Mouse (Mus musculus): ENCODE results near the gene Cd151. TPM values are rescaled to one million over a fixed set of nuclear protein-coding genes. Genes with fewer than 3 reads are reported as not detected.

Cd151 gene
- total and polyA plus RNA-seq, 3 experiments: 272 to 395 (median 334) TPM

DNA sequence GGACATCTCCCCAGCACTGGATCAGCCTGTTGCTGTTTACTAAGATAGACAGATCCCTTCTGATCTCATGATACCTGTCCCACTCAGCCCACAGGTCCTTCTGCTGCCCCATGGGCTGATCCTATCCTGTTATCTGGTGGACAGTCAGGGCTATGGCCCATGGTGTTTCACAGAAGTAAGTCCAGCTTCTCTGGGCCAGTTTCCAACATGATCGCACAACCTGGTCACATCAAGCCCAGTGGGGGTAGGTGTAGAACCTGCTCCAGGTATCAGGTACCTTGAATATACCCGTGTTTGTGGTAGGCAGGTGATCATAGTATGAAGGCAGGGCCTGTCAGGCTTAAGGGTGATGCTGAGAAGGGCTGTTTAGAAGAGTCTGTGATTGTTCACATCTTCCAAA is 28.2 kb downstream of the Cd151 start:
- peaks cover 1% of the 10 kb centered on the region; the same call in 1 of the 2 replicates for H3K4me1 ChIP-seq (ENCODE audit: control insufficient read depth, insufficient read depth, low read length)
- no peak overlapping the region for H3K27ac ChIP-seq
- H3K4me3 ChIP-seq: no peak overlapping the region
- no peaks in the 10 kb centered on the region for H3K79me2 ChIP-seq (replicated peaks; ENCODE audit: control insufficient read depth, insufficient read depth, low read length)
- TF ChIP-seq CTCF (IDR thresholded peaks at IDR 0.05): no peak
- no peak for TF ChIP-seq POLR2A (IDR thresholded peaks at IDR 0.05; ENCODE audit: insufficient read depth, low read depth, low read length)
- TF ChIP-seq EP300 (IDR thresholded peaks at IDR 0.05; ENCODE audit: insufficient read depth, low read depth, low read length): no peak
- no peaks in the 10 kb centered on the region for H3K27me3 ChIP-seq (ENCODE audit: control insufficient read depth, insufficient read depth, low read length)
- intact Hi-C loops (cut with DNase I): no loop called here
- no peak for DNase-seq
- no peak overlapping the region for H3K9ac ChIP-seq (ENCODE audit: low read depth, low read length)
- 91% methylated on average over 2 of the region's 2 CpGs for WGBS
- no peaks in the 10 kb centered on the region; the same call in 1 of the 2 replicates for H3K36me3 ChIP-seq (ENCODE audit: control insufficient read depth, insufficient read depth, low read length)

DNA sequence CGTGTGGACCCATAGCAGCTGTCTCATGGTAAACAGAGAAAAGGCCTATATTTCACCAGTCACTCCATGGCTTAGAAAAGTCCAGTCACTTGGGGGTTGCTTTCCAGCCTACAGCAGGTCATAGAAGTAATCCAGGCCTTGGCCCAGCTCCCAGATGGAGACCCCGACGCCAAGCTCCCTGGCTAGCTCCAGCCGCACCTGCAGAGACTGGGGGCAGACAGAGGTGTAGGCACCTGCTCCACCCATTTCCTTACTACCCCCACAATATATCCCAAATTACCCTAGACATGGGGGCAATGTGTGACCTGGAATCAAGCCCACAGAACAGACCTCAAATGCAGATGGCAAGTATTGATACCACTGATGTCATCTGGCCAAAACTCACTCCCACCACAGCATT is 28.7 kb downstream of the Cd151 start:
- no peak for DNase-seq
- no peak overlapping the region for H3K9ac ChIP-seq (ENCODE audit: low read depth, low read length)
- intact Hi-C loops (cut with DNase I): no loop called here
- H3K27me3 ChIP-seq (ENCODE audit: control insufficient read depth, insufficient read depth, low read length): no peaks in the 10 kb centered on the region
- no peak overlapping the region for H3K4me3 ChIP-seq
- peaks cover 1% of the 10 kb centered on the region; the same call in 1 of the 2 replicates for H3K4me1 ChIP-seq (ENCODE audit: control insufficient read depth, insufficient read depth, low read length)
- H3K36me3 ChIP-seq (ENCODE audit: control insufficient read depth, insufficient read depth, low read length): no peaks in the 10 kb centered on the region
- WGBS: 78% methylated on average over 4 of the region's 4 CpGs
- TF ChIP-seq POLR2A (IDR thresholded peaks at IDR 0.05; ENCODE audit: insufficient read depth, low read depth, low read length) (no peak), EP300 (IDR thresholded peaks at IDR 0.05; ENCODE audit: insufficient read depth, low read depth, low read length) (no peak), CTCF (IDR thresholded peaks at IDR 0.05) (no peak)
- no peak overlapping the region for H3K27ac ChIP-seq
- H3K79me2 ChIP-seq (replicated peaks; ENCODE audit: control insufficient read depth, insufficient read depth, low read length): no peaks in the 10 kb centered on the region

DNA sequence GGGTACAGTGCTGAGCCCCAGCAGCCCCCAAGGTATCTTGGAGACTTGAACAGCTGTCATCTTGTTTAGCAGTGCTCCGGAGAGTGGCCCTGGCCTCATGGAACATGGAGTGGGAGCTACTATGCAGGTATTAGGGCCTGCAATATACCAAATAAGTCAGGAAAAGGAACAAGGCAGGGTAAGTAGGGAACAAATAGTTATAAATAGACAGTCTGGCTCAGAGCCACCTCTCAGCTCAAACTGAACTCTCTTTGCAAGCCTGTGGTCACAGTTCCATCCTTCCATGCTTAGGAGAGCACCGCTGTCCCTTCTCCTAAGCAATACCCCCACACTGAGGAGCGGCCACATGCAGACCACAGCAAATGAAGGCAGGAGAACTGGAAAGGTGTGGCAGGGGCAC is 30.4 kb downstream of the Cd151 start:
- Histone ChIP-seq H3K9ac (ENCODE audit: low read depth, low read length) (no peak overlapping the region), H3K4me1 (ENCODE audit: control insufficient read depth, insufficient read depth, low read length) (peaks cover 1% of the 10 kb centered on the region; the same call in 1 of the 2 replicates), H3K27ac (peak overlapping the region; percentile 61), H3K79me2 (replicated peaks; ENCODE audit: control insufficient read depth, insufficient read depth, low read length) (no peaks in the 10 kb centered on the region), H3K36me3 (ENCODE audit: control insufficient read depth, insufficient read depth, low read length) (no peaks in the 10 kb centered on the region), H3K27me3 (ENCODE audit: control insufficient read depth, insufficient read depth, low read length) (no peaks in the 10 kb centered on the region), H3K4me3 (no peak overlapping the region)
- no peak for DNase-seq
- intact Hi-C loops (cut with DNase I): no loop called here
- 56% methylated on average over 3 of the region's 3 CpGs for WGBS
- TF ChIP-seq POLR2A (IDR thresholded peaks at IDR 0.05; ENCODE audit: insufficient read depth, low read depth, low read length) (no peak), CTCF (IDR thresholded peaks at IDR 0.05) (no peak), EP300 (IDR thresholded peaks at IDR 0.05; ENCODE audit: insufficient read depth, low read depth, low read length) (no peak)

DNA sequence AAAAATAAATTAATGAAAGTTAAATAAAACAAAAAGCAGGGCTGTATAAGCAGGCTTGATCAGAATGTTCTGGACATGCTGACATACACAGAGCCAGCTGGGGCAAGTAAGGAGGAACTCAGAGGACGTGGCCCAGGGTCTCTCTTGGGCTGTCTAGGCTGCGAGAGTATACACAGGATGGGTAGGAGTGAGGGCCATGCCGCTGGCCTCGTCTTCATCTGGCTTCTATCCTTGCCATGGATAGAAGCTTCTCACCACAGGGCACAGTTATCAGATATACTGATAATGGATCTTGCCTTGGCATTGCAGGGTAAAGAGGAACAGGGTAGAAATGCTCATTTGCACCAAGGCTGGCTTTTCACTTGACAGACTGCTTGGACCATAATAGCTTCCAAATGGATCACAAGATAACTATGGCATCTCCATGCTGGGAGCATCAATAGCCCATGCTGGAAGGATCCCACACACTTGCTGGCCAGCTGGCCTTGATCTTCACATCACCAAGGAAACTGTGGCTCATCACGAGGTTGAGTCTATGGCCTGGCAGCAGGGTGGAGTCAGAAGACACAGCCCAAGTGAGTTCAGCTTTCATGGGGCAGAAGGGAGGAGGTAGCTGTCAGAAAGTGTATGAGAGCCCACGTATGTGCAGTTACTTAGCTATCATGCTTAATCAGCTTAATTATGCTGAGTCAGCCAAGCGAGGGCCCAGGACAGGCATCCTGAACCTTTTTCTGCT is 34.8 kb downstream of the Cd151 start:
- Histone ChIP-seq H3K4me1 (ENCODE audit: control insufficient read depth, insufficient read depth, low read length) (peaks cover 1% of the 10 kb centered on the region; the same call in 1 of the 2 replicates), H3K27ac (no peak overlapping the region), H3K79me2 (replicated peaks; ENCODE audit: control insufficient read depth, insufficient read depth, low read length) (no peaks in the 10 kb centered on the region), H3K4me3 (no peak overlapping the region), H3K27me3 (ENCODE audit: control insufficient read depth, insufficient read depth, low read length) (no peaks in the 10 kb centered on the region), H3K9ac (ENCODE audit: low read depth, low read length) (no peak overlapping the region), H3K36me3 (ENCODE audit: control insufficient read depth, insufficient read depth, low read length) (no peaks in the 10 kb centered on the region)
- DNase-seq: no peak
- intact Hi-C loops (cut with DNase I): no loop called here
- TF ChIP-seq POLR2A (IDR thresholded peaks at IDR 0.05; ENCODE audit: insufficient read depth, low read depth, low read length): no peak
- no peak for TF ChIP-seq EP300 (IDR thresholded peaks at IDR 0.05; ENCODE audit: insufficient read depth, low read depth, low read length)
- TF ChIP-seq CTCF (IDR thresholded peaks at IDR 0.05): no peak
- 88% methylated on average over 7 of the region's 7 CpGs for WGBS

DNA sequence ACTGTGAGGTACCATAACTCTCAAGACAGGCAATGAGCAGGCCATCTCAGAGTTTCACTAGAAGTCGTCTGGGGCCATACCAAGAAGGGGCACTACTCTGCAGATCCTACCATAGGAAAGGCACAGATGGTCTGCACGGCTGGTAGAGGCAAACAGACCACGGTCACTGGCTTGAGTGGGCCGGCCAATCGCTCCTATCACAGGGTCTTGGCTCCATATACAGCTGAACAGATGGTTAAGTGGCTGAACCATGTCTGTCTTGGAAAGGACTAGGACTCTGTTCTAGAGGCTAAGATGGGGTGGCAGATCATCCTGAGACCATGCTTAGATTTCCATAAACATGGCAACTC is 35.3 kb downstream of the Cd151 start:
- DNase-seq: no peak
- TF ChIP-seq CTCF (IDR thresholded peaks at IDR 0.05) (no peak), EP300 (IDR thresholded peaks at IDR 0.05; ENCODE audit: insufficient read depth, low read depth, low read length) (no peak), POLR2A (IDR thresholded peaks at IDR 0.05; ENCODE audit: insufficient read depth, low read depth, low read length) (no peak)
- no peak overlapping the region for H3K9ac ChIP-seq (ENCODE audit: low read depth, low read length)
- no peaks in the 10 kb centered on the region for H3K27me3 ChIP-seq (ENCODE audit: control insufficient read depth, insufficient read depth, low read length)
- no peaks in the 10 kb centered on the region for H3K79me2 ChIP-seq (replicated peaks; ENCODE audit: control insufficient read depth, insufficient read depth, low read length)
- H3K36me3 ChIP-seq (ENCODE audit: control insufficient read depth, insufficient read depth, low read length): no peaks in the 10 kb centered on the region
- intact Hi-C loops (cut with DNase I): no loop called here
- 97% methylated on average over 5 of the region's 5 CpGs for WGBS
- H3K4me1 ChIP-seq (ENCODE audit: control insufficient read depth, insufficient read depth, low read length): peaks cover 1% of the 10 kb centered on the region; the same call in 1 of the 2 replicates
- no peak overlapping the region for H3K4me3 ChIP-seq
- H3K27ac ChIP-seq: no peak overlapping the region

DNA sequence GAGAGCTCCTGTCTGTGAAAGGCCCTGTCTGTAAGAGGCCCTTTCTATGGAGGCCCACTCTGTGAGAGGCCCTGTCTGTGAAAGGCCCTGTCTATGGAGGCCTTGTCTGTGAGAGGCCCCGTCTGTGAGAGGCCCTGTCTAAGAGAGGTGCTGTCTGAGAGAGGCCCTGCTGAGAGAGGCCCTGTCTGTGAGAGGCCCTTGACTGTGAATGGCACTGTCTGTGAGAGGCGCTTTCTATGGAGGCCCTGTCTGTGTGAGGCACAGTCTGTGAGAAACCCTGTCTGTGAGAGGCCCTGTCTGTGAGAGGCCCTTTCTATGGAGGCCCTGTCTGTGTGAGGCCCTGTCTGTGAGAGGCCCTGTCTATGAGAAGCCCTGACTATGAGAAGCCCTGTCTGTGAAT is 39.1 kb downstream of the Cd151 start:
- H3K27ac ChIP-seq: no peak overlapping the region
- H3K4me1 ChIP-seq (ENCODE audit: control insufficient read depth, insufficient read depth, low read length): no peaks in the 10 kb centered on the region; the same call in 1 of the 2 replicates
- H3K27me3 ChIP-seq (ENCODE audit: control insufficient read depth, insufficient read depth, low read length): no peaks in the 10 kb centered on the region
- TF ChIP-seq POLR2A (IDR thresholded peaks at IDR 0.05; ENCODE audit: insufficient read depth, low read depth, low read length) (no peak), EP300 (IDR thresholded peaks at IDR 0.05; ENCODE audit: insufficient read depth, low read depth, low read length) (no peak), CTCF (IDR thresholded peaks at IDR 0.05) (no peak)
- no peaks in the 10 kb centered on the region for H3K36me3 ChIP-seq (ENCODE audit: control insufficient read depth, insufficient read depth, low read length)
- H3K79me2 ChIP-seq (replicated peaks; ENCODE audit: control insufficient read depth, insufficient read depth, low read length): no peaks in the 10 kb centered on the region
- no peak overlapping the region for H3K9ac ChIP-seq (ENCODE audit: low read depth, low read length)
- no peak overlapping the region for H3K4me3 ChIP-seq
- intact Hi-C loops (cut with DNase I): no loop called here
- WGBS: 98% methylated on average over 2 of the region's 2 CpGs
- no peak for DNase-seq

Measured in heart, adult 2 months (tissue).